Comparison of ENCODE assay signal across 18 mouse cellular contexts in the genomic region with DNA sequence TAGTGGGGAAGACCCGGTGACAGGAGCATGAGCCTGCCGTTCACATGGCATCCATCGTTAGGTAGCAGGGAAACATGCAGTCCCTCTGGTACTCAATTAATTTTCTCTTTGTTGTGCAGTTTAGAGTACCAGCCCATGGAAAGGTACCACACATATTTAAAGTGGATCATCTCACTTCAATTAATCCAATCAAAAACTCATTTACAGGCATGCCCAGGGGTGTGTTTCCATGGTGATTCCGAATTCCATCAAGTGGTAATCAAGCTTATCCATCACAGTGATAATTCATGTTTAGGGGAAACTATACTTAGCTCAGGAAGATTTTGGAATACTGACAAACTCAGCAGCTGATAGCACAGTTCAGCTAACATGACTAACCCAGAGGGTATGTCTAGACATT.
"Had no signal": no experiment of that assay in that cellular context is flagged by ENCODE, and none has a peak within 500 bp of the region (broad histone marks: within the 10 kb centered on the region; RNA-seq: fewer than 3 reads in every experiment).

No protein-coding gene starts in this region.

- H3K4me2 ChIP-seq: kidney, embryonic 15.5 days; liver, embryonic 13.5 days; midbrain, embryonic 11.5 days; midbrain, embryonic 15.5 days; neural tube, embryonic 13.5 days had no signal

- H3K9me3 ChIP-seq: kidney, embryonic 15.5 days; liver, embryonic 13.5 days; midbrain, embryonic 15.5 days; neural tube, embryonic 13.5 days had no signal

- H3K9ac ChIP-seq: kidney, embryonic 15.5 days; liver, embryonic 13.5 days; midbrain, embryonic 15.5 days; neural tube, embryonic 13.5 days had no signal

- DNase-seq: kidney, postnatal 10 days; kidney, postnatal 36 days; layer of hippocampus, postnatal 36 days; liver, embryonic 13.5 days; lung, adult 2 months; lung, postnatal 14 days; lung, postnatal 4 days; retina, postnatal 1 day; right cerebral cortex, postnatal 25 days; spleen, adult 18-20 months; thymus, adult 18-20 months; thymus, postnatal 36 days had no signal

- H3K4me3 ChIP-seq: kidney, embryonic 15.5 days; left cerebral cortex, adult 2 months; liver, embryonic 13.5 days; midbrain, embryonic 15.5 days; myocyte; neural tube, embryonic 13.5 days had no signal

- H3K36me3 ChIP-seq: kidney, embryonic 15.5 days; liver, embryonic 13.5 days; midbrain, embryonic 15.5 days; neural tube, embryonic 13.5 days had no signal

- H3K27me3 ChIP-seq: kidney, embryonic 15.5 days; liver, embryonic 13.5 days; midbrain, embryonic 15.5 days; neural tube, embryonic 13.5 days had no signal

- H3K4me1 ChIP-seq: kidney, embryonic 15.5 days; liver, embryonic 13.5 days; midbrain, embryonic 15.5 days; neural tube, embryonic 13.5 days had no signal

- H3K27ac ChIP-seq: kidney, embryonic 15.5 days; left cerebral cortex, adult 2 months; liver, embryonic 13.5 days; midbrain, embryonic 15.5 days; neural tube, embryonic 13.5 days had no signal

- ATAC-seq: midbrain, embryonic 15.5 days had no signal
